Mouse (Mus musculus): Measurements from ENCODE around the gene Utp4. TPM values are rescaled to one million over a fixed set of nuclear protein-coding genes. Genes with fewer than 3 reads are reported as not detected.

Utp4 gene
- polyA plus RNA-seq, 1 experiment, result not detected

GRCm38 (mm10) chr8:106933506-106934143 is 40.2 kb downstream of the Utp4 start:
- WGBS, result 90% methylated on average over 4 of the region's 4 CpGs
- Histone ChIP-seq H3K4me3 (ENCODE audit: insufficient read depth, low read depth, low read length) (no peak overlapping the region), H3K4me1 (ENCODE audit: control insufficient read depth, insufficient read depth, low read length) (peaks cover 6% of the 10 kb centered on the region), H3K27ac (ENCODE audit: insufficient read depth, low read depth, low read length) (no peak overlapping the region)
- TF ChIP-seq CTCF (IDR thresholded peaks at IDR 0.05; ENCODE audit: insufficient read depth, low read depth, low read length) (no peak), POLR2A (IDR thresholded peaks at IDR 0.05; ENCODE audit: insufficient read depth, low read depth, low read length) (no peak)

- H3K4me3 ChIP-seq (ENCODE audit: insufficient read depth, low read depth, low read length), result no peak overlapping the region
- H3K4me1 ChIP-seq (ENCODE audit: control insufficient read depth, insufficient read depth, low read length), result peaks cover 6% of the 10 kb centered on the region
- 92% methylated on average over 16 of the region's 16 CpGs for WGBS
- no peak overlapping the region for H3K27ac ChIP-seq (ENCODE audit: insufficient read depth, low read depth, low read length)
- TF ChIP-seq POLR2A (IDR thresholded peaks at IDR 0.05; ENCODE audit: insufficient read depth, low read depth, low read length), result no peak
- no peak for TF ChIP-seq CTCF (IDR thresholded peaks at IDR 0.05; ENCODE audit: insufficient read depth, low read depth, low read length)
Observed at GRCm38 (mm10) chr8:106934226-106934977, 41.0 kb downstream of the Utp4 start.

GRCm38 (mm10) chr8:106935324-106935869 is 42.0 kb downstream of the Utp4 start, which contains the start of gene Sntb2:
Gene Sntb2, plus strand, starts transcription at chr8:106935750.
- Histone ChIP-seq H3K4me1 (ENCODE audit: control insufficient read depth, insufficient read depth, low read length) (peaks cover 6% of the 10 kb centered on the region), H3K4me3 (ENCODE audit: insufficient read depth, low read depth, low read length) (peak within 1 kb of the TSS; percentile 57), H3K27ac (ENCODE audit: insufficient read depth, low read depth, low read length) (no peak within 1 kb of the TSS)
- WGBS, result under 1% methylated on average over 41 of the region's 41 CpGs
- no peak for TF ChIP-seq CTCF (IDR thresholded peaks at IDR 0.05; ENCODE audit: insufficient read depth, low read depth, low read length)
- peak; percentile 53; the same call in 1 of the 2 replicates for TF ChIP-seq POLR2A (IDR thresholded peaks at IDR 0.05; ENCODE audit: insufficient read depth, low read depth, low read length)

- Histone ChIP-seq H3K27ac (ENCODE audit: insufficient read depth, low read depth, low read length) (no peak overlapping the region), H3K4me3 (ENCODE audit: insufficient read depth, low read depth, low read length) (peak overlapping the region; percentile 57), H3K4me1 (ENCODE audit: control insufficient read depth, insufficient read depth, low read length) (peaks cover 6% of the 10 kb centered on the region)
- under 1% methylated on average over 76 of the region's 76 CpGs for WGBS
- TF ChIP-seq POLR2A (IDR thresholded peaks at IDR 0.05; ENCODE audit: insufficient read depth, low read depth, low read length), result no peak
- TF ChIP-seq CTCF (IDR thresholded peaks at IDR 0.05; ENCODE audit: insufficient read depth, low read depth, low read length), result no peak
Observed at GRCm38 (mm10) chr8:106935899-106936477, 42.6 kb downstream of the Utp4 start.

GRCm38 (mm10) chr8:106936478-106937051 is 43.1 kb downstream of the Utp4 start:
- H3K4me1 ChIP-seq (ENCODE audit: control insufficient read depth, insufficient read depth, low read length), result peaks cover 6% of the 10 kb centered on the region
- WGBS, result under 1% methylated on average over 26 of the region's 26 CpGs
- no peak overlapping the region for H3K27ac ChIP-seq (ENCODE audit: insufficient read depth, low read depth, low read length)
- no peak for TF ChIP-seq CTCF (IDR thresholded peaks at IDR 0.05; ENCODE audit: insufficient read depth, low read depth, low read length)
- TF ChIP-seq POLR2A (IDR thresholded peaks at IDR 0.05; ENCODE audit: insufficient read depth, low read depth, low read length), result no peak
- H3K4me3 ChIP-seq (ENCODE audit: insufficient read depth, low read depth, low read length), result peak overlapping the region; percentile 57

GRCm38 (mm10) chr8:106937081-106937800 is 43.8 kb downstream of the Utp4 start:
- H3K27ac ChIP-seq (ENCODE audit: insufficient read depth, low read depth, low read length), result no peak overlapping the region

GRCm38 (mm10) chr8:106941806-106942205 is 48.4 kb downstream of the Utp4 start:
- WGBS, result 97% methylated on average over 3 of the region's 3 CpGs
- Histone ChIP-seq H3K4me1 (ENCODE audit: control insufficient read depth, insufficient read depth, low read length) (no peaks in the 10 kb centered on the region), H3K4me3 (ENCODE audit: insufficient read depth, low read depth, low read length) (no peak overlapping the region), H3K27ac (ENCODE audit: insufficient read depth, low read depth, low read length) (no peak overlapping the region)
- TF ChIP-seq CTCF (IDR thresholded peaks at IDR 0.05; ENCODE audit: insufficient read depth, low read depth, low read length) (no peak), POLR2A (IDR thresholded peaks at IDR 0.05; ENCODE audit: insufficient read depth, low read depth, low read length) (no peak)

More at GRCm38 (mm10) chr8:106937081-106937800, 43.8 kb downstream of the Utp4 start:
- Histone ChIP-seq H3K4me3 (ENCODE audit: insufficient read depth, low read depth, low read length) (peak overlapping the region; percentile 57), H3K4me1 (ENCODE audit: control insufficient read depth, insufficient read depth, low read length) (peaks cover 6% of the 10 kb centered on the region)
- TF ChIP-seq CTCF (IDR thresholded peaks at IDR 0.05; ENCODE audit: insufficient read depth, low read depth, low read length), result no peak
- no peak for TF ChIP-seq POLR2A (IDR thresholded peaks at IDR 0.05; ENCODE audit: insufficient read depth, low read depth, low read length)
- WGBS, result 40% methylated on average over 14 of the region's 14 CpGs

GRCm38 (mm10) chr8:106943874-106944418 is 50.5 kb downstream of the Utp4 start:
- Histone ChIP-seq H3K4me3 (ENCODE audit: insufficient read depth, low read depth, low read length) (no peak overlapping the region), H3K27ac (ENCODE audit: insufficient read depth, low read depth, low read length) (no peak overlapping the region), H3K4me1 (ENCODE audit: control insufficient read depth, insufficient read depth, low read length) (no peaks in the 10 kb centered on the region)
- TF ChIP-seq CTCF (IDR thresholded peaks at IDR 0.05; ENCODE audit: insufficient read depth, low read depth, low read length) (no peak), POLR2A (IDR thresholded peaks at IDR 0.05; ENCODE audit: insufficient read depth, low read depth, low read length) (no peak)
- WGBS, result 89% methylated on average over 3 of the region's 3 CpGs

Measured in olfactory bulb, adult 2 months (tissue).